Mouse (Mus musculus): Measurements from ENCODE around the gene Mrps18a.

GRCm38 (mm10) chr17:46143578-46144423 is 33.0 kb downstream of the Mrps18a start, which contains the start of gene Rsph9:
- TF ChIP-seq EP300 (IDR thresholded peaks at IDR 0.05) = no peak
- no peak; the same call in 1 of the 2 replicates for TF ChIP-seq CTCF (IDR thresholded peaks at IDR 0.05)

All from lung, postnatal 0 days (tissue).